Mouse (Mus musculus): ENCODE data around the gene Canx. TPM values are rescaled to one million over a fixed set of nuclear protein-coding genes. Genes with fewer than 3 reads are reported as not detected.
A peak's percentile ranks its signal among the peaks of the same experiment; 100 is the strongest.
"Not testable (repeated sequence)": the region's sequence is repeated elsewhere in the genome, so short reads cannot be mapped to it uniquely, and the experiment has no call there.

Gene Canx
- polyA plus RNA-seq, 1 experiment from 2014 or later = 262 TPM

DNA sequence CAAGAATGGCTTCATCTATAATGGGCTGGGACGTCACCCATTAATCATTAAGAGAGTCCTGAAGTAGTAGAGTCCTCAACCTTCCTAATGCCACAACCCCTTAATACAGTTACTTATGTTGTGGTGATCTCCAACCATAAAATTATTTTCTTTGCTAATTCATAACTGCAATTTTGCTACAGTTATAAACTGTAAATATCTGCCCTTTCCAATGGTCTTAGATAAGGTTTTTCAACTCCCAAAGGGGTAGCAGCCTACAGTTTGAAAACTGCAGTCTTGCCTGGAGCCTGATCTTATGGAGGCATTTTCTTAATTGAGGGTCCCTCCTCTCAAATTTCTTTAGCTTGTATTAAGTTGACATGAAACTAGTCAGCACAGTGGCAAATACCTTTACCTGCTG is 3.9 kb upstream of the Canx start:
- Histone ChIP-seq H3K9ac (no peak overlapping the region), H3K36me3 (0 out of 2 replicates have a peak, but pooled peaks cover 2% of the 10 kb centered on the region), H3K27ac (replicated peaks) (no peak overlapping the region), H3K4me3 (no peak overlapping the region), H3K4me2 (no peak overlapping the region), H3K4me1 (peaks cover 12% of the 10 kb centered on the region), H3K9me3 (no peaks in the 10 kb centered on the region), H3K27me3 (replicated peaks) (no peaks in the 10 kb centered on the region)
- 85% methylated on average over 1 of the region's 1 CpGs for WGBS
- no peak for ATAC-seq (ENCODE audit: extremely low read depth, insufficient number of reproducible peaks, low FRiP score, low TSS enrichment)

DNA sequence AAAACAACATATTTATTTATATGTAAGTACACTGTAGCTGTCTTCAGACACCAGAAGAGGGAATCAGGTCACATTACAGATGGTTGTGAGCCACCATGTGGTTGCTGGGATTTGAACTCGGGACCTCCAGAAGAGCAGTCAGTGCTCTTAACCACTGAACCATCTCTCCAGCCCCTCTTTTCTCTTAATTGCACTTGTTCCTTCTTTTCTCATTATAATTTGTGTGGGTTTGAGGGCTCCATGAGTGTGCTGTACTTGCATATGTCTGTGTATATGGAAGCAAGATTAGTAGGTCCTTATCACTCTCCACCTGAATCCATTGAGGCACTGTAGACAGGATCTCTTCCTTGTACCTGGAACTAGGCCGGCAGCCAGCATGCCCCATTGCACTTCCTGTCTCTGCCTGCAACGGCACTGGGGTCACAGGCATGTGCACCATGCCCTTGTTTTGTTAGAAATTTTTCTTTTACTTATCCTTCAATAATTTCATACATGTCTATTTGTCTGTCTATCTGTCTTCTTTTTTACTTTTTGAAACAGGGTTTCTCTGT is 2.7 kb upstream of the Canx start:
- Histone ChIP-seq H3K36me3 (0 out of 2 replicates have a peak, but pooled peaks cover 2% of the 10 kb centered on the region), H3K4me1 (peaks cover 24% of the 10 kb centered on the region), H3K27ac (replicated peaks) (no peak overlapping the region), H3K4me2 (no peak overlapping the region), H3K9me3 (no peaks in the 10 kb centered on the region), H3K27me3 (replicated peaks) (no peaks in the 10 kb centered on the region), H3K4me3 (no peak overlapping the region), H3K9ac (no peak overlapping the region)
- ATAC-seq (ENCODE audit: extremely low read depth, insufficient number of reproducible peaks, low FRiP score, low TSS enrichment) = no peak
- WGBS = 82% methylated on average over 3 of the region's 3 CpGs

GRCm38 (mm10) chr11:50326302-50326966 is 961 bp upstream of the Canx start:
- peaks cover 41% of the 10 kb centered on the region for H3K4me1 ChIP-seq
- WGBS = 4% methylated on average over 7 of the region's 7 CpGs
- peak overlapping the region; percentile 97 for H3K4me3 ChIP-seq
- H3K9ac ChIP-seq = peak overlapping the region; percentile 90
- peak overlapping the region; percentile 90 for H3K27ac ChIP-seq (replicated peaks)
- no peaks in the 10 kb centered on the region for H3K9me3 ChIP-seq
- H3K4me2 ChIP-seq = peak overlapping the region; percentile 74
- 0 out of 2 replicates have a peak, but pooled peaks cover 5% of the 10 kb centered on the region for H3K36me3 ChIP-seq
- no peaks in the 10 kb centered on the region for H3K27me3 ChIP-seq (replicated peaks)
- ATAC-seq (ENCODE audit: extremely low read depth, insufficient number of reproducible peaks, low FRiP score, low TSS enrichment) = no peak

GRCm38 (mm10) chr11:50324751-50325471 is 562 bp downstream of the Canx start:
- under 1% methylated on average over 34 of the region's 34 CpGs for WGBS
- peak overlapping the region; percentile 93 for H3K27ac ChIP-seq (replicated peaks)
- ATAC-seq (ENCODE audit: extremely low read depth, insufficient number of reproducible peaks, low FRiP score, low TSS enrichment) = peak; percentile 66
- 0 out of 2 replicates have a peak, but pooled peaks cover 5% of the 10 kb centered on the region for H3K36me3 ChIP-seq
- H3K27me3 ChIP-seq (replicated peaks) = no peaks in the 10 kb centered on the region
- H3K4me3 ChIP-seq = peak overlapping the region; percentile 97
- peaks cover 55% of the 10 kb centered on the region for H3K4me1 ChIP-seq
- H3K9me3 ChIP-seq = no peaks in the 10 kb centered on the region
- peak overlapping the region; percentile 99 for H3K9ac ChIP-seq
- peak overlapping the region; percentile 77 for H3K4me2 ChIP-seq

- Histone ChIP-seq H3K4me2 (peak overlapping the region; percentile 77), H3K9me3 (no peaks in the 10 kb centered on the region), H3K27ac (replicated peaks) (peak overlapping the region; percentile 48), H3K9ac (peak overlapping the region; percentile 99), H3K4me1 (peaks cover 56% of the 10 kb centered on the region), H3K36me3 (peaks cover 16% of the 10 kb centered on the region), H3K4me3 (peak overlapping the region; percentile 97), H3K27me3 (replicated peaks) (no peaks in the 10 kb centered on the region)
- ATAC-seq (ENCODE audit: extremely low read depth, insufficient number of reproducible peaks, low FRiP score, low TSS enrichment) = no peak
- 7% methylated on average over 1 of the region's 1 CpGs for WGBS
Observed at GRCm38 (mm10) chr11:50323843-50324242, 1.6 kb downstream of the Canx start.

DNA sequence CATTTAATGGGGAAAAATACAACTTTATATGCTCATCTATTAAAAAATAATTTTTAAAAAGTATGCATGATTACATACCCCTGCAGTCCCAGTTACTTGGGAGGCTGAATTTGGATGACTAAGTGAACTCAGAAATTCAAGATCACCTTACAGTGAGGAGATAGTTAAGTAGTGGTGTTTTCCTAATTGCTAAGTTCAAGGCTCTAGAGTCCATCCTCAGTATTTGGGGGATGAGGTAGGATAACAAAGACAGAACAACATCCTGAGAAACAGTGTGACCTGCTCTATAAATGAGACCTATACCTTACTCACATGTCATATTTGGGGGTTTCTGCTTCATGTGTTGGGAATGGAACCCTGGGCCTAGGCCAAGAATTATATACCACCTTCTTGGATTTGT is 3.1 kb downstream of the Canx start:
- Histone ChIP-seq H3K4me2 (peak overlapping the region; percentile 77; the same call in 1 of the 2 replicates), H3K27me3 (replicated peaks) (no peaks in the 10 kb centered on the region), H3K9me3 (no peaks in the 10 kb centered on the region), H3K36me3 (peaks cover 22% of the 10 kb centered on the region), H3K4me1 (peaks cover 56% of the 10 kb centered on the region), H3K4me3 (no peak overlapping the region), H3K9ac (no peak overlapping the region), H3K27ac (replicated peaks) (no peak overlapping the region)
- ATAC-seq (ENCODE audit: extremely low read depth, insufficient number of reproducible peaks, low FRiP score, low TSS enrichment) = no peak

DNA sequence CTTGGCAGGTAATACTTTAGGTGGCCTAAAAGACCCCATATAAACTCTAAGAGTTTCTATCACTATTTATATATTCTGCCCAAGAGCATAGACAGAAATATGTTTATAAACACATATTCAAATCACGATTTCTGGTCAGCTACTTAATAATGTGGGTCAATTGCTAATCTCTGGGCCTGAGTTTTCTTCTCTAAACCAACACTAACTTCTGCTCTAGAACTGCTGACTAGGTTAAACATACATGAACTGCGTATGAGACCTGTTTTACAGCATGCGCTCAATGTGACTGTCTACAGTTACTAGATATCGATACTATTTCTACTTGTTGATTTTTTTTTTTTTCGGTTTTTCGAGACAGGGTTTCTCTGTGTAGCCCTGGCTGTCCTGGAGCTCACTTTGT is 4.2 kb downstream of the Canx start:
- ATAC-seq (ENCODE audit: extremely low read depth, insufficient number of reproducible peaks, low FRiP score, low TSS enrichment) = no peak
- no peak overlapping the region for H3K9ac ChIP-seq
- peaks cover 28% of the 10 kb centered on the region for H3K36me3 ChIP-seq
- no peak overlapping the region for H3K27ac ChIP-seq (replicated peaks)
- no peaks in the 10 kb centered on the region for H3K27me3 ChIP-seq (replicated peaks)
- no peak overlapping the region for H3K4me3 ChIP-seq
- no peaks in the 10 kb centered on the region for H3K9me3 ChIP-seq
- H3K4me2 ChIP-seq = no peak overlapping the region
- peaks cover 48% of the 10 kb centered on the region for H3K4me1 ChIP-seq
- WGBS = 89% methylated on average over 6 of the region's 6 CpGs

DNA sequence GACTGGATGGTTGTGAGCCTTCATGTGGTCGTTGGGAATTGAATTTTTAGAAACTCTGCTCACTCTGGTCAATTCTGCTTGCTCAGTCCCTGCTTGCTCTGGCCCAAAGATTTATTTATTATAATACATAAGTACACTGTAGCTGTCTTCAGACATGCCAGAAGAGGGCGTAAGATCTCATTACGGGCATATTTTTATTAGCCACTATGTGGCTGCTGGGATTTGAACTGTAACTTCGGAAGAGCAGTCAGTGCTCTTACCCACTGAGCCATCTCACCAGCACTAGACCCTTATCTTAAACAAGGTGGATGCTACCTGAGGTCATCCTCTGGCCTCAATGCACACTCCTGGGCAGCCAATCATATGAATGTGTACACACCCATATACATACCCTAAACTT is 6.1 kb downstream of the Canx start:
- H3K9ac ChIP-seq; H3K4me3 ChIP-seq; ATAC-seq (ENCODE audit: extremely low read depth, insufficient number of reproducible peaks, low FRiP score, low TSS enrichment); H3K27me3 ChIP-seq (replicated peaks); H3K4me2 ChIP-seq; H3K9me3 ChIP-seq; H3K27ac ChIP-seq (replicated peaks): not testable (repeated sequence)
- 82% methylated on average over 4 of the region's 4 CpGs for WGBS
- H3K36me3 ChIP-seq = peaks cover 32% of the 10 kb centered on the region
- peaks cover 49% of the 10 kb centered on the region for H3K4me1 ChIP-seq

DNA sequence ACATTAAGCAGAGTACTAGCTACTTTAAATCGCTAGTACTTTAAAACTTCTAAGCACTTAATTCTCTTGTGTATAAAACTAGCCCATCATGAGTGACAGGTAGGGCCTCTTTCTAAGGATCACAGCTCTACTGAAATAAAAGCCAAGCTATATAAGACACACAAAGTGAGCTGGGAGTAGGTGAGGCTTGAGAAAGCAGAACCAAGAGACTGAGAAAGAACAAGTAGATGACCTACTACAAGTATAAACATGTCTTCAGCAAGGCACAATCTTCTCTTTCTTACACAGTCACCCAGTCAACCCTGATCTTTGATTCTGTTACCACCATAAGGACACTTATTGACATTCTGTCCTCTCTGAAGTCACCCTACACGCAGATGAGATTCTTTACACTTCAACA is 12.7 kb downstream of the Canx start:
- Histone ChIP-seq H3K4me3 (no peak overlapping the region), H3K27ac (replicated peaks) (no peak overlapping the region), H3K9me3 (no peaks in the 10 kb centered on the region), H3K9ac (no peak overlapping the region), H3K4me1 (peaks cover 9% of the 10 kb centered on the region; the same call in 1 of the 2 replicates), H3K4me2 (no peak overlapping the region), H3K27me3 (replicated peaks) (no peaks in the 10 kb centered on the region), H3K36me3 (peaks cover 55% of the 10 kb centered on the region)
- ATAC-seq (ENCODE audit: extremely low read depth, insufficient number of reproducible peaks, low FRiP score, low TSS enrichment) = no peak
- WGBS = 82% methylated on average over 2 of the region's 2 CpGs

- Histone ChIP-seq H3K9ac (no peak overlapping the region), H3K4me2 (no peak overlapping the region), H3K36me3 (peaks cover 98% of the 10 kb centered on the region), H3K27me3 (replicated peaks) (no peaks in the 10 kb centered on the region), H3K27ac (replicated peaks) (no peak overlapping the region), H3K4me1 (no peaks in the 10 kb centered on the region), H3K4me3 (no peak overlapping the region), H3K9me3 (no peaks in the 10 kb centered on the region)
- no peak for ATAC-seq (ENCODE audit: extremely low read depth, insufficient number of reproducible peaks, low FRiP score, low TSS enrichment)
- 91% methylated on average over 2 of the region's 2 CpGs for WGBS
Observed at GRCm38 (mm10) chr11:50303406-50303805, 22.1 kb downstream of the Canx start.

DNA sequence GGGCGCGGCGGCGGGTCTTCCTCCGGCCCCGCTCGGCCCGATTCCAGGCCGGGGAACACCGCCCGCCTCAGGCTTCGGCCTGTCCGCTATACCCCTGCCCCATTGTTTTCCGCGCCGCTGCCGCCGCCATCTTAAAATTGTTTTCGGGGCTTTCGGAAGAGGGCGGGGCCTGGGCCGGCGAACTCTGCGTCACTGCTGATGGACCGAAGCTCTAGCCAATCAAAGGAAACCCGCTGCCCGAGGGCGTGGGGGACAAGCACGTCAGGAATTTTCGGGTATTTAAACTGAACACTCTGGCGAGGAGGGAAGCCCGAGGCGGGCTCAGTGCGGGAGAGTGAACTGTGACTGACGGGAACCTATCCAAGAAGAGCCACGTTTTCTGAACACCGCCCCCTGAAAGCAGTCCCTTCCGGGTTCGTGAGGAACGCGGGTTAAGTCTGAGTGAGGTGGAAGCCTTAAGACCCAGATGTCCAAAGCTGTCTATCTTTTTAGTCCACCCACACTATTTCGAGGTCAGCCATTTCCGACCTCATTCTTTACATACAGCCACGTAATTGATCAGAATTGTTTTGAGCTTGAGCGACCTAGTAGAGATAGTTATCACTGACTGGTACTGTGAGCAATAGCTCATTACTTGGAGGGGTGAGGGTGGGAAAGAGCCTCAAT is 33.1 kb downstream of the Canx start, which contains the start of gene Maml1:
Gene Maml1, minus strand, starts transcription at position 122 of the 666 bp plus-strand sequence.
- peak; percentile 93 for ATAC-seq (ENCODE audit: extremely low read depth, insufficient number of reproducible peaks, low FRiP score, low TSS enrichment)
- H3K9me3 ChIP-seq = no peaks in the 10 kb centered on the region

More for the DNA sequence above, 33.1 kb downstream of the Canx start, which contains the start of gene Maml1:
- Histone ChIP-seq H3K27ac (replicated peaks) (peak within 1 kb of the TSS; percentile 99), H3K27me3 (replicated peaks) (no peaks in the 10 kb centered on the region), H3K9ac (peak within 1 kb of the TSS; percentile 99), H3K4me3 (peak within 1 kb of the TSS; percentile 98), H3K4me1 (peaks cover 39% of the 10 kb centered on the region), H3K36me3 (peaks cover 56% of the 10 kb centered on the region), H3K4me2 (peak within 1 kb of the TSS; percentile 76)
- WGBS = under 1% methylated on average over 45 of the region's 45 CpGs

All from heart, embryonic 13.5 days (tissue).